Mouse (Mus musculus): ENCODE data around the gene Plscr2.
"Not testable (repeated sequence)": the region's sequence is repeated elsewhere in the genome, so short reads cannot be mapped to it uniquely, and the experiment has no call there.

Plscr2 gene

GRCm38 (mm10) chr9:92273956-92274762 is 1.2 kb upstream of the Plscr2 start:
- no peak for DNase-seq (ENCODE audit: low read depth, low spot score)

- DNase-seq (ENCODE audit: low read depth, low spot score) = no peak
Observed at GRCm38 (mm10) chr9:92276360-92276759, 958 bp downstream of the Plscr2 start.

DNA sequence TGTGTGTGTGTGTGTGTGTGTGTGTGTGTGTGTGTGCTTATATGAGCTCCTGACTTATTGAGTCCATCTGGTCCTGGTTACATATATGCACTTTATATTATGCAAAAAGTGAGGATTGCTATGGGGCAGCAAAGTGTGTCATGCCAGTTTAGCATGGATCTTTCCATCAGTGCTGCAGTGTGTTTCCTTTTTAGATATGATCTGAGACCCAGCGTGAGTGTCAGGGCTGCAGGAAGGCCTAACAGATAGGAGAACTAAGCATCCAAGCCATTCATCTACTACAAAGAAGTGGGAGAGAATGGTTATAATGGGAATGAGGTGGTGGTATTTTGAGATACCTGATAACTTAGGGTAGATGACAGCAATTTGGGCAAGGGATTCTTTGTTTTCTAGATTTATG is 4.6 kb downstream of the Plscr2 start:
- DNase-seq (ENCODE audit: low read depth, low spot score) = no peak

DNA sequence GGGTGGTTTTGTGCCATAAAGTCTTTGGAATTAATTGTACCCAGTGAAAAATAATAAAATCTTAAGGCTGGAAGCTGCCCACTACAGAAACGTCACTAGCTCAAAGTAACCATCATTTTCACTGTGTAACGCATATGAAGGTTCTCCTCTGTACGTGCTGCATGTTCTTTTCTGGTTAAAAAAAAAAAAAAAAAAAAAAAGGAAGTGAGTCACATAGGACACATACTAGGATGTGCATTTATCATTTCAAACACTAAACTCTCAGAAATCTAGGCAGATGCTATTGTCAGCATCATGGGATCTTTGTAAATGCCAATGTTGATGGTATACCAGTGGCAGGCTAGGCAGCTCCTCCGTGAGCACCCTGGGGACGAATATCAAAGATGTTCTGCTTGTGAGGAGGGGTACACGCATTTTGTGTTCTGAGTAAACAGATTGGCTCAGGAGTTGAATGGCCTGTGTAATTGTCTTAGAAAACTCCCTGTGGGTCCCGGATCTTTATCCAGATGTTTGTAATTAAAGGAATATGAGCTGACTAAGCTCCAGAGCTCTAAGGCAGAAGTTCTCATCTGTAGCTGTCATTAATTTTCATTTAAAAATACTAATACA is 7.3 kb downstream of the Plscr2 start:
- DNase-seq (ENCODE audit: low read depth, low spot score) = peak; percentile 11

DNA sequence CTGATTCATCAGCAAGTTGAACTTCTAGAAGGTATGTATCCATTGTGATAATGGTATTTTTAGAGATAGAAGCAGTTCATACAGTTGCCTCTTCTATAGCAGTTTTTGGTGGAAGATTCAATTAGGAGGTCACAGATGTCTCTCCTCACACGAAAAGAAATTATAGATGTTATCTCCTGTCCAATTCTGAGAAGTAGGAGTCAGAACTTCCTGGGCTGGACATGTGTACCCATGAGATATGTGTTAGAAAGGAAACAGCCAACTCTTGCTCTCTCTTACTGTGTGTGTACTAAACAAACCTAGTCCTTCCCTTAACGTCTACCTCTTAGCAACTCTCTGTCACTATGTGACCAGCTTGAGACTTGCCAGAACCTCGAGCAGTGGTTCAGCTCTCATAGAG is 14.3 kb downstream of the Plscr2 start:
- DNase-seq (ENCODE audit: low read depth, low spot score) = no peak

DNA sequence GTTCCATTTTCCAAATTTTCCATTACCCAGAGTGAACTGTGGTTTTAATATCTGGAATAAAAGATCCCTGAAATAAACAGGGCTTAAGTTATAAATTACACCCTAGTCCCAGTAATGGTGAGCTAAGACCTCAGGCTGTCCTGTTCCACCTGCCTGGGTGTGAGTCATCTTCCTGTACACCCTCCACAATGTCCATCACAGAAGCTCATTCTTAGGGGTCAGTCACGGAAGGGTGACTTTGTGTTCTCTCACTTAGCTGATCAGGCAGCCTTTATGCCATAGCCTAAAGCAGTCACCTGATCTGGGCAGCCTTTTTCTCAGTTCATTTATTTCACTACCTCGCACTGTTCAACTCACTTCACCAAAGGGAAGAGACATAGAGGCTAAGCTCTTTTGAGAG is 16.8 kb downstream of the Plscr2 start:
- no peak for DNase-seq (ENCODE audit: low read depth, low spot score)

DNA sequence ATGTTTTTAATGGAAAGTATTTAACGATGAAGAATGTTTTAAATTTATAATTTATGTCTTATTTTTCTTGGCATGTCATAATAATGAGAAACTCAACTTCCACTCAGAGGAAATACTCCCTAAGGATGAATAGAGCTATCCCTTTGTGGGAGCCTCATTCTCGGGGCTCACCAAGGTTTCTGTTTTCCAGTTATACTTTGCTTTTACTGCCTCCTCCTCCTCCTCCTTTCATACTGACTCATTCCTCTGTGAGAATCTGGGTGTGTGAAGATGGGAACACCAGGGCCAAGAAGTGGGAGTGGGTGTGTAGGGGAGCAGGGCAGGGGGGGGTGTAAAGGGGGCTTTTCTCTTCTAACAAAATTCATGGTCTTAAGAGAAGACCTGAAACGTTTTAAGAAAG is 17.5 kb downstream of the Plscr2 start:
- DNase-seq (ENCODE audit: low read depth, low spot score) = no peak

- no peak for DNase-seq (ENCODE audit: low read depth, low spot score)
Observed at GRCm38 (mm10) chr9:92293560-92294548, 18.5 kb downstream of the Plscr2 start.

- no peak for DNase-seq (ENCODE audit: low read depth, low spot score)
Observed at GRCm38 (mm10) chr9:92298288-92298687, 22.9 kb downstream of the Plscr2 start.

DNA sequence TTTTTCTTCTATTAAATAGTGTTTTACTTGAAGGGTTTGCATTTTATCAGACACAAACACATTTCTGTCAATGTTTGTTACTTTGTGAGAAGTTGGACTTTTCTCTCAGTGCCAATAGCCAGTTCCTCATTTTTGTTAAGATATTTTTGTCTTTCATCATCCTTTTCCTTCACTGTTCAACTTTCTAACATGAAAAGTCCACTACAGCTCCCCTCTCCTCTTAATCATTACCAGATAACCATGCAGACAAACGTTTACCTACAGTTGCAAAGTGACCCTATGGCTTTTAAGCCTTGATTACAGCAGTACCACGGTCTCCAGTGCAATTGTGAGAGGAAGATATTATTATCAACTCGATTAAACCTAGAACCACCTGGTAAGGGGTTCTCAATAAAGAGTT is 25.8 kb downstream of the Plscr2 start:
- no peak for DNase-seq (ENCODE audit: low read depth, low spot score)

DNA sequence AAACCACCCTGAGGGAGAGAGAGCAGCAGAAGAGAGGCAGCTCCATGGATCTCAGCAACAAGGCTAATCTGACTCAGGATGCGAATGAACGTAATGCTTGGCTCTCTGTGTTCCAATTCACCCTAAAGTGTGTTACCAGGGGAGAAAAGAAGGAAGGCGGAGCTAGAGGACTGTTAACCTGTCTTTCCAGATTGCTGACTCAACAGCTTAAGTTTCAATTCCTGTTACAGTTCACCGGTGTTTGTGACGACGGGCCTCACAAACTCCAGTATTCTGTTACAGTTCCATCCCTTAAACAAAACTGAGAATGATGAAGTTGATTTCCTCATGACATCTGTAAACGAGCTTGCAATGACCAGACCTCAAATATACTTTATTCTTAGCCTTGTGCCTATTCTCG is 29.7 kb downstream of the Plscr2 start:
- no peak for DNase-seq (ENCODE audit: low read depth, low spot score)

DNA sequence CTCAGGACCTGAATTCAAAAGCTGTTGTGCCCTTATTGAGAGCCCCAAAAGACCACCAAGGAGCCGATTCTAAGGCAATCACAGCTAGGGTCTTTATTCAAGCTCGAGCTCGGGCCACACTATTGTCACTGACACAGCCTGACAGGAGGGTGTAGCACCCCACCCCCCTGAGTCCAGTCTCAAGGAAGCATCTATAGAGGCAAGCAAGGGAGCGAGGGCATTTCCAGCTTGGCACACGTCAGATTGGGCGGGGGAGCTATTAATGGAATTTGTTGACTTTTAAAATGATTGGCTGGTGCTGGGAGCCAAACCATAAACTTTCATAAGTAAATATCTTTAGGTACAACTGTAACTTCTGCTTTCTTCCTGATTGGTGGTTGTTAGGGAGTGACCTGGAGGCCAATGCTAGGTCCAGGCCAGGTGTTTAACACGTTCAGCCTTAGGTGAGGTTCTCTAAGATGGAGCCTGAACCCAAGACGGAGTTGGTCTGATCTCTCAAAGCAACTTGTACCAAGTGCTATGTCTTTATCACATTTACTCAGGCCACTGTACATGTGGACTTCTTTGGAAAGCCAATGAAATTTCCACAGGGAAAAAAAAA is 30.3 kb downstream of the Plscr2 start:
- no peak for DNase-seq (ENCODE audit: low read depth, low spot score)

DNA sequence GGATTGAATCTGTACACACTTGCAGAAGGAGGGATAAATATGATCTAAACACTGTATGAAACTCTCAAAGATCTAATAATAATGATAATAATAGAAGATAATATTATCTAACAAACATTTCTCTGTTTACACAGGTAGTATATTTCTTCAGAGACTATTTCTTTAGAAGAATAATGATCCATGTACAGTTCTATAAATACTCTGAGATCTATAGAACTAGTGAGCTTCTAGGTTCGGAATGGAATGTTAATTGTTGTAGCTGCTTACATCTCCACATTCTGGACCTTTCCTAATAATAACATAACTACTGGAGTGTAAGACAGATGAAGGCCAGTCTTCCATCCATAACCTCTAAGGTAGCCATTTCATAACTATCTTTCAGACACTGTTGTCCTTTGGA is 33.7 kb downstream of the Plscr2 start, which contains the start of gene 1700057G04Rik:
Gene 1700057G04Rik, plus strand, starts transcription at position 301 of the 400 bp plus-strand sequence.
- DNase-seq (ENCODE audit: low read depth, low spot score) = no peak

DNA sequence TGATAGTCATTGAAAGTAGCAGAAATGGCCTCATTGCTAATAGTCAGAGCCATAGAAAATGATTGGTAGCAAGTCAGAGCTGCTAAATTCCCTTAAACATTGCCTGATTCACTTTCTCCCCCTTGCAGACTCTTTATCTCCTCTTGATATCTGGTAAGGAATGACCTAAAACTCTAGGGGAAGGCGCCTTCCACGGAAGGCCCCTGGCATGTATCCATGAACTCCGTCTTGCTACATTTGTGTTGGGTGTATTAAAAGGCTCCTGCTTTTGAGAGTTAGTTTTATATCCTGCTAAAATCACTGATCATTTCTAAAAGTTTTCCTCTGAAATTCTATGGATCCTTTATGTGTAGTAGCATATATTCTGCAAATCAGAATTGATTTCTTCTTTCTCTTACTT is 41.4 kb downstream of the Plscr2 start:
- DNase-seq (ENCODE audit: low read depth, low spot score) = no peak

- DNase-seq (ENCODE audit: low read depth, low spot score) = not testable (repeated sequence)
Observed at GRCm38 (mm10) chr9:92325936-92326335, 50.5 kb downstream of the Plscr2 start.

GRCm38 (mm10) chr9:92326813-92327212 is 51.4 kb downstream of the Plscr2 start:
- no peak for DNase-seq (ENCODE audit: low read depth, low spot score)

GRCm38 (mm10) chr9:92331383-92331782 is 56.0 kb downstream of the Plscr2 start:
- no peak for DNase-seq (ENCODE audit: low read depth, low spot score)

DNA sequence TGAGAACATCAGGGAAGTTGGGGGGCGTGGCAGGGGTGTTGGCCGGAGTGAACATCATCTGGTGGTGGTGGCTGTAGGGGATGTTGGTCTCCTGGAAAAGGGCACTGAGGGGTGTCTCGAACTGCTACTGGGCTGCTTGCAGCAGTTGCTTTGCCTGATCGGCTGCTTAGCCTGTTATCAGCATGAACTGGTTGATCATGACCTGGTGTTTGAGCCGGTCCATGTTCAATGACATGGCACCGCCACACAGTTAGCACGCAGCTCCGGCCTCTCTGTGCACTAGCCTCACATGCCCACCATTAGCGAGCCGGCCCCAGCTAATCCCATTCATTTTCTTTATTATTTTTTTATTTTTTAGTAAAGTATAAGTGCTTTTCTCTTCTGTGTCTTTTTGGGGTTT is 59.4 kb downstream of the Plscr2 start:
- no peak for DNase-seq (ENCODE audit: low read depth, low spot score)

DNA sequence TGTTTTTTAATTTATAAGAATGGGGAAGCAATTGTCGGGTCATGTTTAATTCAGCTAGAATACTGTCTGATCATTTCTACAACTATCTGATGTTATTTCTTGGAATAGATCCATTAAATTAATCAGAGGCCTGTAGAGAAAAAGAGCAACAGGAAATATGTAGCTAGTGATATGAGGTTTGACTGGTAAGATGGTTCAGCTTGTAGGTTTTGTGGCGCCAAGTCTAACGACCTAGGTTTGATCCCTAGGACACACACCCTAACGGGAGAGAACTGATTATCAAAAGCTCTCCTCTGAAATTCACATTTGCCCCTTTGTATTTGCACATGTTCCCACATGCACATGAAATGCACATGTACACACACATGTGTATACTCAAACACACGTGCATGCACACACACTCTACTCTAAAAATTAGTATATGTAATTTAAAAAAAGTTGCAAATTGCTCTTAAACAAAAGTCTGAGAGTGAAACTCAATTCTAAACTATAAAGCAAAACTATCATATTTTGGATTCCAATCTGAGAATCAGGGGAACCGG is 59.9 kb downstream of the Plscr2 start:
- no peak for DNase-seq (ENCODE audit: low read depth, low spot score)

DNA sequence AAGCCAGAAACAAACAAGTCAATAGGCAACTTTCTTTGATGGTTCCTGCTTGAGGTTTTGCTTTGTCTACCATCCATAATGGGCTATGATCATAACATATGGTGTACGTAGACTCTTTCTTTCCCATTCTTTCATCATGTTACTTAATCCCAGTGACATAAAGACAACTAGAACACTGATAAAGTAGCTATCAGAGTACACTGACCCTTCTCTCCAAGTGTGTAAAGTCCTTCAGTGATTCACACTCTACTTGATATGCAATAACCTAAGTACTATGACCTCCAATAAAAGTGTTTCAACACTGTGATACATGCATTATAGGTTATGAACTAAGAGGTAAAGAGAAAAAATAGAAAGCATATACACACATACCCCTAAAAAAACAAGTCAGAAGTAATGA is 61.7 kb downstream of the Plscr2 start:
- DNase-seq (ENCODE audit: low read depth, low spot score) = no peak

- no peak for DNase-seq (ENCODE audit: low read depth, low spot score)
Observed at GRCm38 (mm10) chr9:92337661-92338060, 62.3 kb downstream of the Plscr2 start.

Data from forelimb bud, embryonic 11.5 days (tissue).